Mouse (Mus musculus) stomach, postnatal 0 days (tissue): ENCODE measurements around the gene Npr1. TPM values are rescaled to one million over a fixed set of nuclear protein-coding genes. Genes with fewer than 3 reads are reported as not detected.

Source experiments
- ATAC-seq: fragments of 200-750 bp; cut with Nextera tagmentation; 2 replicates; pipeline ENCODE4 v1.8.0; 2017; ENCODE audit not compliant: low FRiP score, low TSS enrichment
- DNase-seq: peaks from one replicate; pipeline ENCODE4 v3.0.0-alpha.2; 2016; ENCODE audit warnings: low spot score
- H3K27ac ChIP-seq: fragments of 300-500 bp; sonication (generic); replicated peaks from 2 replicates; pipeline ENCODE4 v1.5.1; 2014; ENCODE audit warnings: mild to moderate bottlenecking, control low read depth
- H3K27me3 ChIP-seq: fragments of 300-500 bp; sonication (generic); 2 replicates; pipeline ENCODE4 v1.6.1; 2014; ENCODE audit warnings: low read length; ENCODE audit not compliant: control insufficient read depth, insufficient read depth
- H3K36me3 ChIP-seq: fragments of 300-500 bp; sonication (generic); 2 replicates; pipeline ENCODE4 v1.6.1; 2014; ENCODE audit warnings: low read length, mixed read lengths; ENCODE audit not compliant: control insufficient read depth, insufficient read depth
- H3K4me1 ChIP-seq: fragments of 300-500 bp; sonication (generic); replicated peaks from 2 replicates; pipeline ENCODE4 v1.6.1; 2014; ENCODE audit warnings: antibody characterized with exemption; ENCODE audit not compliant: control insufficient read depth, insufficient read depth
- H3K4me2 ChIP-seq: fragments of 300-500 bp; sonication (generic); replicated peaks from 2 replicates; pipeline ENCODE4 v1.6.1; 2014; ENCODE audit warnings: low read depth, mild to moderate bottlenecking, control low read depth, moderate library complexity
- H3K4me3 ChIP-seq: fragments of 300-500 bp; sonication (generic); 2 replicates; pipeline ENCODE4 v1.5.1; 2014; ENCODE audit warnings: low read depth, low read length, control low read depth
- H3K9ac ChIP-seq: fragments of 300-500 bp; sonication (generic); 2 replicates; pipeline ENCODE4 v1.6.1; 2014; ENCODE audit warnings: mild to moderate bottlenecking, low read length, control low read depth, mixed read lengths
- H3K9me3 ChIP-seq: fragments of 300-500 bp; sonication (generic); 2 replicates; pipeline ENCODE4 v1.6.1; 2016; ENCODE audit warnings: low read length; ENCODE audit not compliant: control insufficient read depth
- CTCF ChIP-seq: IDR thresholded peaks from 2 replicates; pipeline ENCODE4 v1.5.1; 2016; ENCODE audit warnings: antibody characterized with exemption, low read depth, mild to moderate bottlenecking, moderate library complexity
- EP300 ChIP-seq: optimal IDR thresholded peaks from 2 replicates; pipeline ENCODE3; 2016; ENCODE audit warnings: antibody characterized with exemption
- WGBS: fragments of 180-500 bp; shearing (Covaris S2); extraction: QIAGEN DNeasy Blood & Tissue Kit; methylation state at CpG from one replicate; pipeline ENCODE4 v1.1.7; 2014; 5-methylcytosine and 5-hydroxymethylcytosine counted together
- polyA plus RNA-seq: library from polyadenylated mRNA; unstranded; fragments of >200 nt; fragmentation: Nextera tagmentation; extraction: Ambion mirVana; gene quantifications from 2 replicates; pipeline ENCODE4 v1.2.1, GENCODE M21; 2015

Gene Npr1
- polyA plus RNA-seq, 1 experiment from 2014 or later: 3.0 TPM

DNA sequence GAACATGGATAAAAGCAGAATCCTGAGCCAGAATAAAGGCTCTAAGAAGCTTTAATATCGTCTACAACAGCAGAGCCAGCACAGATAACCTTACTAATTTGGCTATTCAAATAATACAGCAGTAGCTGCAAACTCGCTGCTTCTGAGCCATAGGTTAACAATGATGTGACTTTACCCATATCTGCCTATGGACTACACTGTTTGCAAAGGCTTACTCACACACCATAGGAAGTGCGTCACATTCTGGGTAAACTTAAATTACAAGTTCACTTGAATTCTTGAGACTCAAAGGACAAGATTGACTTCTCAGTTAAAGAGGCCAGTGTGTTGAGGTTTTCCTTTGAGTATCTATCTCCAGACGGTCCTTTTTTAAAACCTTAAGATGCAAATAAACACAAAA lies 37.8 kb upstream of the Npr1 start:
- no peaks in the 10 kb centered on the region for H3K9me3 ChIP-seq
- H3K36me3 ChIP-seq: peaks cover 12% of the 10 kb centered on the region
- WGBS: 49% methylated on average over 4 of the region's 4 CpGs
- no peak overlapping the region for H3K9ac ChIP-seq
- peaks cover 4% of the 10 kb centered on the region; the same call in 1 of the 2 replicates for H3K4me1 ChIP-seq
- H3K4me3 ChIP-seq: no peak overlapping the region
- peak overlapping the region; percentile 56; the same call in 1 of the 2 replicates for H3K27ac ChIP-seq
- no peak for TF ChIP-seq EP300
- no peak for TF ChIP-seq CTCF
- no peaks in the 10 kb centered on the region for H3K27me3 ChIP-seq
- ATAC-seq (peak; percentile 91), DNase-seq (no peak)
- H3K4me2 ChIP-seq: no peak overlapping the region

DNA sequence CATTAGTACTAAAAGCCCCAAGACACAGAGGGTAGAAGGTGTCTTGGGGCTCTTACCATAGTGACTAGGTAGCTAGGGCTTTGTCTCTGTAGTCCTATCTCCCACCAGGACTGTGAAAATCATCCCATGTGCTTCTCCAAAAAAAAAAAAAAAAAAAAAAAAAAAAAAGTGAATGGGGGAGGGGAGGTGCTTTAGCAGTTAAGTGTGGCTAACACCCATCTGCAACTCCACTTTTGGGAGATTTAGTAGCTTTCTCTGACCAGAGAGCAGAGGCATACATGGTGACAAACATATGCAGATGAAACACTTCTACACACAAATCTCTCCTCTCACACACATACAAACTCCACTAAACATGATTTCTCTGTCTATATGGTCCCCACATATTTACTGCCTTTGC lies 31.9 kb upstream of the Npr1 start:
- Histone ChIP-seq H3K9ac (no peak overlapping the region), H3K36me3 (peaks cover 22% of the 10 kb centered on the region; the same call in 1 of the 2 replicates), H3K4me3 (no peak overlapping the region), H3K4me2 (no peak overlapping the region), H3K27ac (no peak overlapping the region), H3K9me3 (no peaks in the 10 kb centered on the region), H3K4me1 (no peaks in the 10 kb centered on the region), H3K27me3 (no peaks in the 10 kb centered on the region)
- ATAC-seq (no peak), DNase-seq (no peak)
- TF ChIP-seq CTCF (no peak), EP300 (no peak)

DNA sequence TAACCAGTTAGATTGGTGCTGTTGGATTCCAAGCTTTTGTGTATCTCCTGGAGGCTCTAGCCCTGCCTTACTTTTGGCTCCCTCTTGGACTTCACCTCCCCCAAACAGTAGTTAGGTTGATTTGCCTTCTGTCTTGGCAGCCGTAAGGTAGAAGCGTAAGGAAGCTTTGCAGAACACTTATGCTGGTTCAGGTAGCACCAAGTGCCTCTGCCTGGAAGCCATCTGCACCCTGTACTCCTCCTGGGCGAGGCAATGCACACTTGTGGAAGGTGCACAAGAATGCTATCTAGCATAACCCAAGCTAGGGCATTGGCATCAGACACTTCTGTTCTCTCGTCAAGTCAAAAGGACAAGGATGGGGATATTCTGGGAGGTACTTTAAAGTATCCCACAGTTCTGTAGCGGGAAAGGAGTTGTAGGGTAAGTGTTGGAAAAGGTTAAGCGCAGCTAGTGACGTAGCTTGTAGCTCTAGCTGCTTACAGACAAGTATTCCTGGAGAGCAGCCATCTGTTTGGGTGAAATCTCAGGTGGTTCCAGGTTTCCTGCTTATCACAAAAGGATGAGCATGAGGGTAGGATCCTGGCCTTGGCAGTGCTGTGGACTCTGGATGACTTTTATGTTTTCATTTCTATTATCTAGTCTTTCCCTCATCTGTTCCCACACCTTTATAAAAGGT lies 30.3 kb upstream of the Npr1 start:
- Histone ChIP-seq H3K36me3 (peaks cover 15% of the 10 kb centered on the region; the same call in 1 of the 2 replicates), H3K4me3 (no peak overlapping the region), H3K27ac (0 out of 2 replicates have a peak overlapping the region, but pooled peaks have one; percentile 9), H3K4me2 (no peak overlapping the region), H3K9me3 (no peaks in the 10 kb centered on the region), H3K27me3 (no peaks in the 10 kb centered on the region), H3K4me1 (no peaks in the 10 kb centered on the region), H3K9ac (no peak overlapping the region)
- ATAC-seq (no peak), DNase-seq (no peak)
- whole genome bisulfite sequencing: 87% methylated on average over 7 of the region's 7 CpGs
- TF ChIP-seq EP300: no peak
- TF ChIP-seq CTCF: no peak

DNA sequence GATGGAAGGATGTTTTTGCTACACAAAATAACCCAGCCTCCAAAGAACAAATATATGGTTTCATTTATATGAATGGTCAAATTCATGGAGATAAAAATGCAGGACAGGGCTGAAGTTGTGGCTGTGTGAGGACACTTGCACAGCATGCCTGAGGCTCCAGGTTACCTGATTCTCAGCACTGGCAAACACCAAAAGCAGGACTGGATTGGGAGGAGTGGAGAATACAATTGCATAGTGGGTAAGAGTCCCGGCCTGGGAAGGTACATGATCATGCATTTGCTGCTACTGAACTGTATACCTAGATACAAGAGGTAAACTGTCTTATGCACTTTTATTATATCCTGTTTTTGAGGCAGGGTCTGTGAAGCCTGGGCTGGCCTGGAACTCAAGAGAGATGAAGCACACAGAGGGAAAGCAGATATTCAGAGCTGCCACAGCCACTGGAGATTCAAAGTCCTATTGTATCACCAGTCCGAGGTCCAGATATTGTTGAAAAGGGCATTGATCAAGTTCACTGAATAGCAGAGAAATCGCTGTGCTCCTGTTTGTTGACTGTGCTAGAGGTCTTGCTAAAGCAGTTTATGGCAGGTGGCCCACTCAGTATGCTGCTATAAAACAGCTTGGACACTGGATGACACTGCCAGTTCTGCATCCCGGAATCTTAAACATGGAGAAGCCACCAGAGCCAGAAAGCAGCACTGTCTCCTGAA lies 28.3 kb upstream of the Npr1 start:
- Histone ChIP-seq H3K4me1 (no peaks in the 10 kb centered on the region; the same call in 1 of the 2 replicates), H3K27ac (no peak overlapping the region), H3K4me2 (no peak overlapping the region), H3K9ac (no peak overlapping the region), H3K36me3 (peaks cover 14% of the 10 kb centered on the region; the same call in 1 of the 2 replicates), H3K9me3 (no peaks in the 10 kb centered on the region), H3K27me3 (no peaks in the 10 kb centered on the region), H3K4me3 (no peak overlapping the region)
- DNase-seq (no peak), ATAC-seq (no peak)
- WGBS: 40% methylated on average over 4 of the region's 4 CpGs
- TF ChIP-seq EP300: no peak

DNA sequence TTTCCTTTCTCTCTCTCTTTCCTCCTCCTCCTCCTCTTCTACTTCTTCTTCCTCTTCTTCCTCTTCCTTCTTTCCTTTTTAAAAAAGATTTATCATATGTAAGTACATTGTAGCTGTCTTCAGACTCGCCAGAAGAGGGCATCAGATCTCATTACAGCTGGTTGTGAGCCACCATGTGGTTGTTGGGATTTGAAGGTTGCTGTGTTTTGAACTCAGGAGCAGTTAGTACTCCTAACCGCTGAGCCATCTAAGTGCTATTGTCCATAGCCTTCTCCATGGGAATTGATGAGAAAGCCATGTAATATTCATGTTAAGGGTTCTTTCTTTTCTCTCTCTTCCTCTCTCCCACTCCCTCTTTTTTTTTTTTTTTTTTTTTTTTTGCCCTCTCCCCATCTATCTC lies 25.7 kb upstream of the Npr1 start:
- WGBS: 38% methylated on average over 2 of the region's 2 CpGs
- no peak overlapping the region for H3K4me3 ChIP-seq
- H3K9ac ChIP-seq: no peak overlapping the region
- H3K4me2 ChIP-seq: no peak overlapping the region
- H3K4me1 ChIP-seq: no peaks in the 10 kb centered on the region; the same call in 1 of the 2 replicates
- no peaks in the 10 kb centered on the region for H3K27me3 ChIP-seq
- no peaks in the 10 kb centered on the region for H3K9me3 ChIP-seq
- no peak overlapping the region for H3K27ac ChIP-seq
- peak; percentile 27; the same call in 1 of the 2 replicates for ATAC-seq
- H3K36me3 ChIP-seq: peaks cover 2% of the 10 kb centered on the region; the same call in 1 of the 2 replicates
- TF ChIP-seq CTCF: peak; percentile 63
- TF ChIP-seq EP300: no peak
- DNase-seq: no peak
